Mouse (Mus musculus) heart, embryonic 10.5 days (tissue): Measurements from ENCODE around the gene Fbxl8. TPM values are rescaled to one million over a fixed set of nuclear protein-coding genes. Genes with fewer than 3 reads are reported as not detected.
A peak's percentile ranks its signal among the peaks of the same experiment; 100 is the strongest.
"Not testable (repeated sequence)": the region's sequence is repeated elsewhere in the genome, so short reads cannot be mapped to it uniquely, and the experiment has no call there.

ENCODE experiments used
- DNase-seq: peaks from one replicate; pipeline ENCODE4 v3.0.0-alpha.2; 2017; ENCODE audit warnings: low spot score
- H3K27ac ChIP-seq: fragments of 300-500 bp; sonication (generic); 2 replicates; pipeline ENCODE4 v1.5.1; 2016; ENCODE audit warnings: mild to moderate bottlenecking
- H3K27me3 ChIP-seq: fragments of 300-500 bp; sonication (generic); 2 replicates; pipeline ENCODE4 v1.6.1; 2016; ENCODE audit warnings: mild to moderate bottlenecking; ENCODE audit not compliant: poor library complexity, insufficient read depth, severe bottlenecking
- H3K36me3 ChIP-seq: fragments of 300-500 bp; sonication (generic); 2 replicates; pipeline ENCODE4 v1.6.1; 2016; ENCODE audit warnings: mild to moderate bottlenecking, moderate library complexity
- H3K4me1 ChIP-seq: fragments of 300-500 bp; sonication (generic); 2 replicates; pipeline ENCODE4 v1.6.1; 2016; ENCODE audit warnings: mild to moderate bottlenecking
- H3K4me3 ChIP-seq: fragments of 300-500 bp; sonication (generic); 2 replicates; pipeline ENCODE4 v1.5.1; 2016; ENCODE audit warnings: mild to moderate bottlenecking, moderate library complexity
- H3K9me3 ChIP-seq: fragments of 300-500 bp; sonication (generic); 2 replicates; pipeline ENCODE4 v1.6.1; 2016; ENCODE audit warnings: mild to moderate bottlenecking, moderate library complexity
- WGBS: fragments of 180-500 bp; shearing (Covaris S2); methylation state at CpG from one replicate; pipeline ENCODE4 v1.1.7; 2016; 5-methylcytosine and 5-hydroxymethylcytosine counted together
- polyA plus RNA-seq: library from polyadenylated mRNA; unstranded; fragments of >200 nt; fragmentation: Nextera tagmentation; extraction: Ambion mirVana; gene quantifications from 2 replicates; pipeline ENCODE4 v1.2.1, GENCODE M21; 2016

Fbxl8 gene
- polyA plus RNA-seq, 1 experiment from 2014 or later: 2.4 TPM

GRCm38 (mm10) chr8:105278911-105279334, 14.5 kb downstream of the Fbxl8 start:
- Histone ChIP-seq H3K4me3 (peak overlapping the region; percentile 49), H3K27ac (no peak overlapping the region), H3K27me3 (peaks cover 100% of the 10 kb centered on the region), H3K4me1 (peaks cover 33% of the 10 kb centered on the region), H3K36me3 (peaks cover 7% of the 10 kb centered on the region; the same call in 1 of the 2 replicates), H3K9me3 (no peaks in the 10 kb centered on the region)
- no peak for DNase-seq
- 3% methylated on average over 28 of the region's 28 CpGs for WGBS

DNA sequence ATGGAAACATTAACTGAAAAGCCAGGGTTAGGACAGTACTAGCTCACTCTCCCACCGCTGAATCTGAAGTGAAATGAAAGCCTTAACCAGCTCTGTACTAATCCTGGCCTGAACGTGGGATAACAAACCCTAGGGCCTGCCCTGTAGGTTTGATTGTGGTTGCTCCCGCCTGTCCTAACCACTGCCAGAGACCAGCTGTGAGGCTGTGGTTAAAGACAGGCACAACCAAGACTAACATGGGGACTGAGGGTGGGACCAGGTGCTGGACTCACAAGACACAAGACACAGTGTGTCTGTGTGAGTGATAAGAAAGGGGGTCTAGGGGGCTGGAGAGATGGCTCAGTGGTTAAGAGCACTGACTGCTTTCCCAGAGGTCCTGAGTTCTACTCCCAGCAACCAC, 16.1 kb downstream of the Fbxl8 start:
- Histone ChIP-seq H3K27ac (no peak overlapping the region), H3K27me3 (peaks cover 98% of the 10 kb centered on the region), H3K9me3 (no peaks in the 10 kb centered on the region), H3K4me1 (peaks cover 29% of the 10 kb centered on the region), H3K4me3 (no peak overlapping the region), H3K36me3 (peaks cover 18% of the 10 kb centered on the region; the same call in 1 of the 2 replicates)
- no peak for DNase-seq
- WGBS: 74% methylated on average over 3 of the region's 3 CpGs

GRCm38 (mm10) chr8:105281821-105282220, 17.4 kb downstream of the Fbxl8 start:
- H3K9me3 ChIP-seq: no peaks in the 10 kb centered on the region
- 88% methylated on average over 12 of the region's 12 CpGs for WGBS
- H3K4me1 ChIP-seq: peaks cover 16% of the 10 kb centered on the region
- peaks cover 18% of the 10 kb centered on the region; the same call in 1 of the 2 replicates for H3K36me3 ChIP-seq
- H3K4me3 ChIP-seq: no peak overlapping the region
- no peak overlapping the region for H3K27ac ChIP-seq
- peaks cover 97% of the 10 kb centered on the region for H3K27me3 ChIP-seq
- no peak for DNase-seq

GRCm38 (mm10) chr8:105282239-105282638, 17.8 kb downstream of the Fbxl8 start:
- Histone ChIP-seq H3K27ac (no peak overlapping the region), H3K4me1 (peaks cover 14% of the 10 kb centered on the region), H3K36me3 (peaks cover 18% of the 10 kb centered on the region; the same call in 1 of the 2 replicates), H3K9me3 (no peaks in the 10 kb centered on the region), H3K27me3 (peaks cover 94% of the 10 kb centered on the region), H3K4me3 (no peak overlapping the region)
- DNase-seq: no peak
- WGBS: 59% methylated on average over 4 of the region's 4 CpGs

GRCm38 (mm10) chr8:105283074-105283473, 18.6 kb downstream of the Fbxl8 start:
- DNase-seq: no peak
- Histone ChIP-seq H3K4me1 (peaks cover 14% of the 10 kb centered on the region), H3K27ac (no peak overlapping the region), H3K27me3 (peaks cover 85% of the 10 kb centered on the region), H3K36me3 (peaks cover 18% of the 10 kb centered on the region; the same call in 1 of the 2 replicates), H3K4me3 (no peak overlapping the region), H3K9me3 (no peaks in the 10 kb centered on the region)
- WGBS: 20% methylated on average over 23 of the region's 23 CpGs

- peaks cover 71% of the 10 kb centered on the region for H3K27me3 ChIP-seq
- peaks cover 25% of the 10 kb centered on the region for H3K4me1 ChIP-seq
- 46% methylated on average over 12 of the region's 12 CpGs for WGBS
- DNase-seq: no peak
- H3K36me3 ChIP-seq: peaks cover 14% of the 10 kb centered on the region; the same call in 1 of the 2 replicates
- no peak overlapping the region for H3K4me3 ChIP-seq
- H3K9me3 ChIP-seq: no peaks in the 10 kb centered on the region
- no peak overlapping the region for H3K27ac ChIP-seq
Measured at GRCm38 (mm10) chr8:105285514-105285913, 21.1 kb downstream of the Fbxl8 start.

- H3K4me3 ChIP-seq: no peak overlapping the region
- peaks cover 11% of the 10 kb centered on the region; the same call in 1 of the 2 replicates for H3K36me3 ChIP-seq
- H3K27me3 ChIP-seq: peaks cover 61% of the 10 kb centered on the region
- no peaks in the 10 kb centered on the region for H3K9me3 ChIP-seq
- WGBS: 90% methylated on average over 4 of the region's 4 CpGs
- peaks cover 29% of the 10 kb centered on the region for H3K4me1 ChIP-seq
- no peak for DNase-seq
- no peak overlapping the region for H3K27ac ChIP-seq
Measured at GRCm38 (mm10) chr8:105286907-105287306, 22.5 kb downstream of the Fbxl8 start.

DNA sequence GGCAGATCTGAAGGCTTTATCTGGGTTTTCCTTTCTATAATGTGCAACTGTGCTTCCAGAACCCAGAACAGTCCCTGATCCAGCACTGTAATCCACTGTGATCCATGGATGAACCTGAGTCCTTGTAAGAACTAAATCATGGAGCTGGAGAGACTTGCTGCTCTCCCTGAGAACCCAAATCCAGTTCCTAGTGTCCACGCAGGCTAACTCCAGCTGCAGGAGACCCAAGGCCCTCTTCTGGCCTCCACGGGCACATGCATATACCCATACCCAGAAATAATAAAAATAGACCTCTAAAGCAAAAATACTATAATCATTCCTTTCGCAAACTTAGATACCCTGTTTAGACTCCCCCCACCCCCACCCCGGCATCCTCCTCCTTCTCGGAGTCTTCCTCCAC, 23.8 kb downstream of the Fbxl8 start:
- no peak for DNase-seq
- Histone ChIP-seq H3K27ac (no peak overlapping the region), H3K4me1 (peaks cover 27% of the 10 kb centered on the region), H3K9me3 (no peaks in the 10 kb centered on the region), H3K4me3 (no peak overlapping the region; the same call in 1 of the 2 replicates), H3K27me3 (peaks cover 55% of the 10 kb centered on the region), H3K36me3 (peaks cover 11% of the 10 kb centered on the region; the same call in 1 of the 2 replicates)
- WGBS: 93% methylated on average over 5 of the region's 5 CpGs

- peaks cover 11% of the 10 kb centered on the region; the same call in 1 of the 2 replicates for H3K36me3 ChIP-seq
- H3K27ac ChIP-seq: peak overlapping the region; percentile 89
- peak overlapping the region; percentile 66 for H3K4me3 ChIP-seq
- DNase-seq: peak; percentile 97
- H3K9me3 ChIP-seq: no peaks in the 10 kb centered on the region
- H3K27me3 ChIP-seq: peaks cover 52% of the 10 kb centered on the region
- WGBS: under 1% methylated on average over 53 of the region's 53 CpGs
- peaks cover 28% of the 10 kb centered on the region for H3K4me1 ChIP-seq
Measured at GRCm38 (mm10) chr8:105288958-105289732, 24.7 kb downstream of the Fbxl8 start.

GRCm38 (mm10) chr8:105289805-105290460, 25.5 kb downstream of the Fbxl8 start, which contains the start of gene 4931428F04Rik:
4931428F04Rik (minus strand) TSS chr8:105289864.
- Histone ChIP-seq H3K27ac (peak within 1 kb of the TSS; percentile 89), H3K36me3 (peaks cover 6% of the 10 kb centered on the region; the same call in 1 of the 2 replicates)
- WGBS: 5% methylated on average over 43 of the region's 43 CpGs

DNA sequence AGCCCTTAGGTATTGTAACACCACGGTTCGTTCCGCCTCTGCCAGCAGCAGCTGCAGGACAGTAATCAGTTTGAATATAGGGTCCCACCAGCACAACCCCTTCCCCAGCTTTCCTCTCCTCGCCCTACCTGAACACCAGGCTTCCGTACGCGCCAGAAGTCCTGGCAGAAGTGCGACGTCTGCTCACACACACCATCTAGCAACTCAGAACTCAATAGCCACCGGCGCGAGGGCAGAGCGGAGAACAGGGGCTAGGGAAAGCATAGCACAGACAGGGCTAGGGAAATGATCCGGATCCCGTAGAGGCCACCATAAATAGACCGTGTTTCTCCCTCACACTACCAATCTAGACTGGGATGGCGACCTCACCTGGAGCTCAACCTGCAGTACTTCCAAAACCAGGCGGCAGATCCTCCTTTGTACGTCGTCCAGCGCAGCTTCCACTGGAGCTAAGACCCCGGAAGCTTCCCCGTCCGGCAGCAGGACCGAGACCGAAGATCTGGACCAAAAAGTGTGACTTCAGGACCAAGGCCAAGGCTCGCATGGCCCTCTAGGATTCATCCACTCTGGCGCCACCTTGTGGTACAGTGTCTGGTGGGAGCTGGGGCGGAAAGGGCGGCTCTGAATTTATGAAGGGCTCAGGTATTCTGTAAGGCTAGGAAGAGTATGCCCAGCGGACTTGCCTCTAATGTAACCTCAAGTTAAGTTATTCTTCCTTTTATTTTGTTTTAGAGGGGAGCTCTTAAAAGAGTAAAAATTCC, 26.3 kb downstream of the Fbxl8 start:
- DNase-seq: peak; percentile 93
- no peaks in the 10 kb centered on the region for H3K9me3 ChIP-seq
- WGBS: 8% methylated on average over 31 of the region's 31 CpGs
- no peaks in the 10 kb centered on the region for H3K36me3 ChIP-seq
- peaks cover 37% of the 10 kb centered on the region for H3K4me1 ChIP-seq
- peaks cover 51% of the 10 kb centered on the region for H3K27me3 ChIP-seq
- no peak overlapping the region for H3K27ac ChIP-seq
- H3K4me3 ChIP-seq: peak overlapping the region; percentile 66

More at GRCm38 (mm10) chr8:105289805-105290460, 25.5 kb downstream of the Fbxl8 start, which contains the start of gene 4931428F04Rik:
- H3K4me3 ChIP-seq: peak within 1 kb of the TSS; percentile 66
- peaks cover 31% of the 10 kb centered on the region for H3K4me1 ChIP-seq
- H3K27me3 ChIP-seq: peaks cover 51% of the 10 kb centered on the region
- no peaks in the 10 kb centered on the region for H3K9me3 ChIP-seq
- no peak for DNase-seq

DNA sequence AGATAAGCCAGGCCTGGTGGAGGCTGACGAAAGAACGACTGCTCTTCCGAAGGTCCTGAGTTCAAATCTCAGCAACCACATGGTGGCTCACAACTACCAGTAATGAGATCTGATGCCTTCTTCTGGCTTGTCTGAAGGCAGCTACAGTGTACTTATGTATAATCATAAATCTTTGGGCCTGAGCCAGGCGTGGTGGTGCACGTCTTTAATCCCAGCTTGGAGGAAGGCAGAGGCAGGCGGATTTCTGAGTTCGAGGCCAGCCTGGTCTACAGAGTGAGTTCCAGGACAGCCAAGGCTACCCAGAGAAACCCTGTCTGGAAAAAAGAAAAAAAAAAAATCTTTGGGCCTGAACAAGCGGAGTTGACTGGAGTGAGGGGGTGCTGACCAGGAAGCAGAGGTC, 26.9 kb downstream of the Fbxl8 start:
- not testable (repeated sequence) for H3K36me3 ChIP-seq, H3K9me3 ChIP-seq, H3K4me3 ChIP-seq, DNase-seq, H3K27ac ChIP-seq
- peaks cover 40% of the 10 kb centered on the region for H3K4me1 ChIP-seq
- 77% methylated on average over 8 of the region's 8 CpGs for WGBS
- peaks cover 50% of the 10 kb centered on the region for H3K27me3 ChIP-seq
